Mouse (Mus musculus) adrenal gland, adult 2 months (tissue): ENCODE data around the gene Usp50. TPM values are rescaled to one million over a fixed set of nuclear protein-coding genes. Genes with fewer than 3 reads are reported as not detected.

ENCODE experiments used
- DNase-seq: peaks from one replicate; pipeline ENCODE4 v3.0.0; 2021
- polyA plus RNA-seq: library from polyadenylated mRNA; depleted of rRNA; stranded (reverse); fragments of >200 nt; gene quantifications from 2 replicates; pipeline ENCODE4 v1.2.3, GENCODE M21; 2012
- total RNA-seq, 2 experiments: library from RNA; stranded (reverse); gene quantifications; 2 replicates each; pipeline ENCODE4 v1.2.3; 2021

Gene Usp50
- total and polyA plus RNA-seq, 3 experiments = 0.54 TPM; not detected in 2

- DNase-seq = no peak
These were observed 43.0 kb downstream of the Usp50 start for GRCm38 (mm10) chr2:126740314-126740713.

- no peak for DNase-seq
These were observed 47.8 kb downstream of the Usp50 start for GRCm38 (mm10) chr2:126735339-126736073.

- DNase-seq = no peak
These were observed 52.8 kb downstream of the Usp50 start for GRCm38 (mm10) chr2:126730502-126730901.

- DNase-seq = peak; percentile 12
These were observed 54.1 kb downstream of the Usp50 start for GRCm38 (mm10) chr2:126729207-126729606.

GRCm38 (mm10) chr2:126712950-126713349, 70.3 kb downstream of the Usp50 start:
- no peak for DNase-seq

GRCm38 (mm10) chr2:126712526-126712925, 70.7 kb downstream of the Usp50 start:
- DNase-seq = no peak

GRCm38 (mm10) chr2:126708361-126708760, 74.9 kb downstream of the Usp50 start:
- DNase-seq = no peak

- DNase-seq = no peak
These were observed 75.9 kb downstream of the Usp50 start for GRCm38 (mm10) chr2:126707438-126707779.

GRCm38 (mm10) chr2:126706759-126707437, 76.4 kb downstream of the Usp50 start, which contains the start of gene Usp8:
Gene Usp8, plus strand, starts transcription at chr2:126707328.
- peak; percentile 99 for DNase-seq

GRCm38 (mm10) chr2:126695285-126695684, 88.0 kb downstream of the Usp50 start:
- DNase-seq = peak; percentile 18

- no peak for DNase-seq
These were observed 92.0 kb downstream of the Usp50 start for GRCm38 (mm10) chr2:126691290-126691689.

- no peak for DNase-seq
These were observed 100.3 kb downstream of the Usp50 start for GRCm38 (mm10) chr2:126682937-126683336.

- DNase-seq = no peak
These were observed 100.9 kb downstream of the Usp50 start for GRCm38 (mm10) chr2:126682333-126682732.

GRCm38 (mm10) chr2:126677366-126677765, 105.9 kb downstream of the Usp50 start:
- no peak for DNase-seq

- DNase-seq = no peak
These were observed 107.2 kb downstream of the Usp50 start, which contains the start of gene Gabpb1 for GRCm38 (mm10) chr2:126676122-126676515. Gene Gabpb1, minus strand, starts transcription at chr2:126676337.

GRCm38 (mm10) chr2:126675169-126676121, 107.8 kb downstream of the Usp50 start:
- peak; percentile 94 for DNase-seq

- peak; percentile 81 for DNase-seq
These were observed 108.7 kb downstream of the Usp50 start for GRCm38 (mm10) chr2:126674441-126675168.

GRCm38 (mm10) chr2:126673317-126674242, 109.7 kb downstream of the Usp50 start:
- DNase-seq = no peak

- no peak for DNase-seq
These were observed 114.5 kb downstream of the Usp50 start for GRCm38 (mm10) chr2:126668621-126669252.

GRCm38 (mm10) chr2:126665984-126666383, 117.3 kb downstream of the Usp50 start:
- no peak for DNase-seq
